In genomic region chr17:34555483-34555882, GRCm38 (mm10) we compare ENCODE assay signal across 9 mouse cellular contexts. TPM values are rescaled to one million over a fixed set of nuclear protein-coding genes. Genes with fewer than 3 reads are reported as not detected.
DNase-seq lines count a peak whose midpoint lies in the region; ATAC-seq and TF ChIP-seq lines count a peak whose summit lies in the region.
"Had no signal": no experiment of that assay in that cellular context is flagged by ENCODE, and none has a peak within 500 bp of the region (broad histone marks: within the 10 kb centered on the region; RNA-seq: fewer than 3 reads in every experiment).

No protein-coding gene starts in this region.

- no peak for TF ChIP-seq POLR2A in brain, embryonic 14.5 days (IDR thresholded peaks at IDR 0.05; ENCODE audit: borderline replicate concordance, extremely low read depth, insufficient read depth, insufficient read length, poor library complexity, severe bottlenecking)
- TF ChIP-seq POLR2A in embryonic fibroblast, embryonic 13.5 days (IDR thresholded peaks at IDR 0.05; ENCODE audit: low read depth, low read length) = no peak

- no peaks in the 10 kb centered on the region for H3K4me1 ChIP-seq in midbrain, embryonic 10.5 days
- H3K4me1 ChIP-seq in midbrain, embryonic 16.5 days (ENCODE audit: control insufficient read depth, insufficient read depth, low read length) = no peaks in the 10 kb centered on the region
- H3K4me1 ChIP-seq in embryonic fibroblast, embryonic 13.5 days (ENCODE audit: control insufficient read depth, insufficient read depth, low read length) = no peaks in the 10 kb centered on the region

- H3K4me3 ChIP-seq in midbrain, embryonic 10.5 days = no peak overlapping the region
- H3K4me3 ChIP-seq in midbrain, embryonic 16.5 days (ENCODE audit: low read depth, low read length) = no peak overlapping the region
- H3K4me3 ChIP-seq in embryonic fibroblast, embryonic 13.5 days (ENCODE audit: insufficient read depth, low read length) = no peak overlapping the region

- no peaks in the 10 kb centered on the region for H3K9me3 ChIP-seq in midbrain, embryonic 10.5 days (replicated peaks)
- H3K9me3 ChIP-seq in midbrain, embryonic 16.5 days (replicated peaks; ENCODE audit: control insufficient read depth, low read length, poor library complexity, severe bottlenecking) = no peaks in the 10 kb centered on the region

- H3K27ac ChIP-seq in midbrain, embryonic 10.5 days (replicated peaks) = no peak overlapping the region
- H3K27ac ChIP-seq in midbrain, embryonic 16.5 days (ENCODE audit: low read length) = no peak overlapping the region
- no peak overlapping the region for H3K27ac ChIP-seq in embryonic fibroblast, embryonic 13.5 days (ENCODE audit: insufficient read depth, low read length)

- peak; percentile 90 for TF ChIP-seq CTCF in brain, embryonic 14.5 days (IDR thresholded peaks at IDR 0.05; ENCODE audit: borderline replicate concordance, extremely low read depth, insufficient read depth, insufficient read length)
- TF ChIP-seq CTCF in embryonic fibroblast, embryonic 13.5 days (IDR thresholded peaks at IDR 0.05; ENCODE audit: borderline replicate concordance, insufficient read depth, low read length) = peak; percentile 73; the same call in 1 of the 2 replicates

- H3K9ac ChIP-seq in midbrain, embryonic 16.5 days (ENCODE audit: low read depth, low read length) = no peak overlapping the region

- 31% methylated on average over 5 of the region's 5 CpGs for WGBS in midbrain, embryonic 10.5 days
- 24% methylated on average over 5 of the region's 5 CpGs for WGBS in midbrain, embryonic 16.5 days

- peak; percentile 74 for DNase-seq in midbrain, embryonic 10.5 days (ENCODE audit: low spot score)
- DNase-seq in brain, embryonic 14.5 days (ENCODE audit: low read depth) = peak; percentile 69
- DNase-seq in heart, postnatal 36 days = peak; percentile 80 to 90
- peak; percentile 62 to 89 for DNase-seq in layer of hippocampus, postnatal 25 days (ENCODE audit: extremely low spot score in 1 of 2, low spot score in 1 of 2)
- DNase-seq in spleen, postnatal 4 days (ENCODE audit: low spot score in 2 of 2) = peak; percentile 76 to 94

- H3K27me3 ChIP-seq in midbrain, embryonic 10.5 days (ENCODE audit: low read depth, poor library complexity, severe bottlenecking) = no peaks in the 10 kb centered on the region
- H3K27me3 ChIP-seq in midbrain, embryonic 16.5 days (ENCODE audit: control insufficient read depth, insufficient read depth, low read depth, low read length) = no peaks in the 10 kb centered on the region

- no peak for ATAC-seq in midbrain, embryonic 16.5 days
- ATAC-seq in megakaryocyte-erythroid progenitor cell, adult 5-6 weeks (replicated peaks; ENCODE audit: low FRiP score, low TSS enrichment, poor library complexity, severe bottlenecking) = peak; percentile 77

- intact Hi-C loops in heart, postnatal 36 days (cut with DNase I) = loop anchor here (1.0 to 2.0 kb wide), 2 partner anchors 64 to 115 kb away; no protein-coding TSS in a partner anchor

- no peak overlapping the region for H3K4me2 ChIP-seq in midbrain, embryonic 16.5 days (ENCODE audit: low read length)

- no peaks in the 10 kb centered on the region for H3K36me3 ChIP-seq in midbrain, embryonic 10.5 days
- no peaks in the 10 kb centered on the region for H3K36me3 ChIP-seq in midbrain, embryonic 16.5 days (ENCODE audit: control insufficient read depth, insufficient read depth, low read length)

RNA-seq across cellular contexts. Expression of gene Notch4, which starts 8.6 kb away (rescaled TPM):
- 8.7 and 10.0 TPM in 2 replicates for polyA plus RNA-seq in midbrain, embryonic 10.5 days (2016; fragmentation: Nextera tagmentation; extraction: Ambion mirVana)
- 5.9 and 6.7 TPM in 2 replicates for polyA plus RNA-seq in midbrain, embryonic 16.5 days (2015; fragmentation: Nextera tagmentation; extraction: Ambion mirVana)
- 13.5 and 15.6 TPM in 2 replicates for polyA plus RNA-seq in brain, embryonic 14.5 days (2012; rRNA removed)
- polyA plus RNA-seq in embryonic fibroblast, embryonic 13.5 days (2011; ENCODE audit: insufficient read length, low read depth, missing spikeins) = 0.28 and 0.56 TPM in 2 replicates
- 10 to 100 TPM; 33.0 to 48.6 TPM for total RNA-seq in heart, postnatal 36 days (2021)
- 10 to 100 TPM in 1 of 2 experiments, 1 to 10 TPM in 1; 9.5 to 11.2 TPM for total RNA-seq in layer of hippocampus, postnatal 25 days (2021)
- 0.22 and 0.66 TPM in 2 replicates for total RNA-seq in megakaryocyte-erythroid progenitor cell, adult 5-6 weeks (2014; fragmentation: Nextera tagmentation)
- total RNA-seq in megakaryocyte-erythroid progenitor cell, adult 5-6 weeks (2017) = 0.11 and 0.75 TPM in 2 replicates

RNA-seq across cellular contexts. Expression of gene Gpsm3, which starts 34.1 kb away (rescaled TPM):
- 5.3 and 6.6 TPM in 2 replicates for polyA plus RNA-seq in midbrain, embryonic 10.5 days (2016; fragmentation: Nextera tagmentation; extraction: Ambion mirVana)
- polyA plus RNA-seq in midbrain, embryonic 16.5 days (2015; fragmentation: Nextera tagmentation; extraction: Ambion mirVana) = 3.9 and 4.3 TPM in 2 replicates
- polyA plus RNA-seq in brain, embryonic 14.5 days (2012; rRNA removed) = 2.0 and 3.0 TPM in 2 replicates
- 0.99 and 1.0 TPM in 2 replicates for polyA plus RNA-seq in embryonic fibroblast, embryonic 13.5 days (2011; ENCODE audit: insufficient read length, low read depth, missing spikeins)
- 1 to 10 TPM; 4.7 to 4.8 TPM for total RNA-seq in heart, postnatal 36 days (2021)
- 1 to 10 TPM; 1.3 to 2.1 TPM for total RNA-seq in layer of hippocampus, postnatal 25 days (2021)
- 28.0 and 33.0 TPM in 2 replicates for total RNA-seq in megakaryocyte-erythroid progenitor cell, adult 5-6 weeks (2014; fragmentation: Nextera tagmentation)
- 7.8 and 11.2 TPM in 2 replicates for total RNA-seq in megakaryocyte-erythroid progenitor cell, adult 5-6 weeks (2017)

RNA-seq across cellular contexts. Expression of gene Pbx2, which starts 35.6 kb away (rescaled TPM):
- polyA plus RNA-seq in midbrain, embryonic 10.5 days (2016; fragmentation: Nextera tagmentation; extraction: Ambion mirVana) = 17.5 and 17.7 TPM in 2 replicates
- 9.4 and 9.7 TPM in 2 replicates for polyA plus RNA-seq in midbrain, embryonic 16.5 days (2015; fragmentation: Nextera tagmentation; extraction: Ambion mirVana)
- polyA plus RNA-seq in brain, embryonic 14.5 days (2012; rRNA removed) = 107 and 115 TPM in 2 replicates
- polyA plus RNA-seq in embryonic fibroblast, embryonic 13.5 days (2011; ENCODE audit: insufficient read length, low read depth, missing spikeins) = 38.2 and 43.9 TPM in 2 replicates
- 10 to 100 TPM; 18.0 to 19.6 TPM for total RNA-seq in heart, postnatal 36 days (2021)
- 10 to 100 TPM; 55.8 to 61.5 TPM for total RNA-seq in layer of hippocampus, postnatal 25 days (2021)
- total RNA-seq in megakaryocyte-erythroid progenitor cell, adult 5-6 weeks (2014; fragmentation: Nextera tagmentation) = 31.1 and 31.3 TPM in 2 replicates
- 23.2 and 31.1 TPM in 2 replicates for total RNA-seq in megakaryocyte-erythroid progenitor cell, adult 5-6 weeks (2017)

RNA-seq across cellular contexts. Expression of gene Btnl6, which starts 38.3 kb away (rescaled TPM):
- not detected in 2 replicates for polyA plus RNA-seq in midbrain, embryonic 10.5 days (2016; fragmentation: Nextera tagmentation; extraction: Ambion mirVana)
- not detected in 2 replicates for polyA plus RNA-seq in midbrain, embryonic 16.5 days (2015; fragmentation: Nextera tagmentation; extraction: Ambion mirVana)
- polyA plus RNA-seq in brain, embryonic 14.5 days (2012; rRNA removed) = not detected in 2 replicates
- polyA plus RNA-seq in embryonic fibroblast, embryonic 13.5 days (2011; ENCODE audit: insufficient read length, low read depth, missing spikeins) = not detected in 2 replicates
- not detected for total RNA-seq in heart, postnatal 36 days (2021)
- total RNA-seq in layer of hippocampus, postnatal 25 days (2021) = not detected
- total RNA-seq in megakaryocyte-erythroid progenitor cell, adult 5-6 weeks (2014; fragmentation: Nextera tagmentation) = not detected in 2 replicates
- total RNA-seq in megakaryocyte-erythroid progenitor cell, adult 5-6 weeks (2017) = not detected in 2 replicates
- polyA plus RNA-seq: stomach, embryonic 14.5 days had no signal

RNA-seq across cellular contexts. Expression of gene Ager, which starts 42.2 kb away (rescaled TPM):
- polyA plus RNA-seq in midbrain, embryonic 10.5 days (2016; fragmentation: Nextera tagmentation; extraction: Ambion mirVana) = 3.1 and 3.2 TPM in 2 replicates
- polyA plus RNA-seq in midbrain, embryonic 16.5 days (2015; fragmentation: Nextera tagmentation; extraction: Ambion mirVana) = 0.95 and 1.1 TPM in 2 replicates
- 5.1 and 9.0 TPM in 2 replicates for polyA plus RNA-seq in brain, embryonic 14.5 days (2012; rRNA removed)
- 0.70 and 0.83 TPM in 2 replicates for polyA plus RNA-seq in embryonic fibroblast, embryonic 13.5 days (2011; ENCODE audit: insufficient read length, low read depth, missing spikeins)
- under 1 TPM; 0.24 to 0.47 TPM for total RNA-seq in heart, postnatal 36 days (2021)
- 1 to 10 TPM in 1 of 2 experiments, under 1 TPM in 1; 0.94 to 1.1 TPM for total RNA-seq in layer of hippocampus, postnatal 25 days (2021)
- total RNA-seq in megakaryocyte-erythroid progenitor cell, adult 5-6 weeks (2014; fragmentation: Nextera tagmentation) = 2.6 and 6.6 TPM in 2 replicates
- total RNA-seq in megakaryocyte-erythroid progenitor cell, adult 5-6 weeks (2017) = 0.57 TPM in 1 of 2 replicates, not detected in the other
